Mouse (Mus musculus) MEL (cell line): Measurements from ENCODE around the gene En2.

Source experiments
- CHD1 ChIP-seq: IDR thresholded peaks from 2 replicates; pipeline ENCODE4 v1.6.1; 2012; ENCODE audit warnings: low read depth, mild to moderate bottlenecking, inconsistent platforms, low read length, improper control_type of control experiment
- CTCF ChIP-seq, 3 experiments: IDR thresholded peaks in 2 of 3; conservative IDR thresholded peaks in 1 of 3; 2 replicates each; pipeline ENCODE4 v1.5.1; 2011 to 2012; ENCODE audit warnings: low read length in 3 of 3, low read depth in 2 of 3, mild to moderate bottlenecking in 2 of 3, improper control_type of control experiment in 1 of 3, inconsistent platforms in 1 of 3, mixed read lengths in 1 of 3, moderate library complexity in 1 of 3; ENCODE audit not compliant: control insufficient read depth in 1 of 3, insufficient read depth in 1 of 3, poor library complexity in 1 of 3, severe bottlenecking in 1 of 3
- EP300 ChIP-seq, 2 experiments: IDR thresholded peaks; 2 replicates each; pipeline ENCODE4 v1.6.1; 2011; ENCODE audit warnings: improper control_type of control experiment in 2 of 2, low read length in 2 of 2, low read depth in 1 of 2, mild to moderate bottlenecking in 1 of 2
- NELFE ChIP-seq: IDR thresholded peaks from 2 replicates; pipeline ENCODE4 v1.6.1; 2011; ENCODE audit warnings: low read depth, low read length, improper control_type of control experiment
- NRF1 ChIP-seq: IDR thresholded peaks from 2 replicates; pipeline ENCODE4 v1.6.1; 2014; ENCODE audit warnings: low read depth, mild to moderate bottlenecking, inconsistent platforms, low read length, improper control_type of control experiment, moderate library complexity; ENCODE audit not compliant: poor library complexity, insufficient read depth, severe bottlenecking
- POLR2A ChIP-seq, 2 experiments: IDR thresholded peaks; 2 replicates each; pipeline ENCODE4 v1.6.1; 2011 to 2012; ENCODE audit warnings: low read length in 2 of 2, mild to moderate bottlenecking in 2 of 2, control low read depth in 1 of 2, improper control_type of control experiment in 1 of 2, low read depth in 1 of 2, moderate library complexity in 1 of 2; ENCODE audit not compliant: control insufficient read depth in 1 of 2, insufficient read depth in 1 of 2, poor library complexity in 1 of 2
- POLR2AphosphoS5 ChIP-seq: IDR thresholded peaks from 2 replicates; pipeline ENCODE4 v1.6.1; 2012; ENCODE audit warnings: low read depth, borderline replicate concordance, mild to moderate bottlenecking, inconsistent platforms, low read length, moderate library complexity, mixed read lengths
- ZNF384 ChIP-seq: IDR thresholded peaks from 2 replicates; pipeline ENCODE4 v1.6.1; 2012; ENCODE audit warnings: low read depth, mild to moderate bottlenecking, inconsistent platforms, low read length, improper control_type of control experiment

DNA sequence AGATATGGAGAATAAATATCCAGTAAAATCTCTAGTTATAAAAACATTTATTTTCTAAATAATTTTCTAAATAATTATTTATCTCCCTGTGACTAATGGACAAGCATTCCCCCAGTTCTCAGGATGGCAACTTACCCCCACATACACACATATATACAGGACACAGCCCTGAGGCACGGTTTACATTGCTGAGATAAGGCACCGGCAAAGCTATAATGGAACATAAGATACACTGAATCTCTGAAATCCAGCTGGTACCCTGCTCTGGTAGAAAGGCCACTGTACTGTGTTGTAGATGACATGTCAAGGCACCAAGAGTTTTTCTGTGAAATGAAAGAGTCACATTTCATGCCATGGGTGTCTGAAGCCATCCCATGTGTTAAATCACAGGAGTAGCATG lies 39.2 kb downstream of the En2 start:
- no peak for TF ChIP-seq POLR2AphosphoS5
- no peak for TF ChIP-seq CTCF (IDR thresholded peaks at IDR 0.05 in 2 of 3, conservative IDR thresholded peaks at IDR 0.05 in 1 of 3; ENCODE audit: control insufficient read depth in 1 of 3, insufficient read depth in 1 of 3, low read depth in 2 of 3, low read length in 3 of 3, poor library complexity in 1 of 3, severe bottlenecking in 1 of 3)
- TF ChIP-seq CHD1 = no peak
- no peak for TF ChIP-seq POLR2A (IDR thresholded peaks at IDR 0.05; ENCODE audit: control insufficient read depth in 1 of 2, insufficient read depth in 1 of 2, low read depth in 1 of 2, low read length in 2 of 2, poor library complexity in 1 of 2)
- no peak for TF ChIP-seq NELFE
- TF ChIP-seq EP300 (IDR thresholded peaks at IDR 0.05; ENCODE audit: low read depth in 1 of 2, low read length in 2 of 2) = no peak
- no peak for TF ChIP-seq ZNF384
- no peak for TF ChIP-seq NRF1
